Comparison of ENCODE assay signal across 9 mouse cellular contexts in the genomic region with DNA sequence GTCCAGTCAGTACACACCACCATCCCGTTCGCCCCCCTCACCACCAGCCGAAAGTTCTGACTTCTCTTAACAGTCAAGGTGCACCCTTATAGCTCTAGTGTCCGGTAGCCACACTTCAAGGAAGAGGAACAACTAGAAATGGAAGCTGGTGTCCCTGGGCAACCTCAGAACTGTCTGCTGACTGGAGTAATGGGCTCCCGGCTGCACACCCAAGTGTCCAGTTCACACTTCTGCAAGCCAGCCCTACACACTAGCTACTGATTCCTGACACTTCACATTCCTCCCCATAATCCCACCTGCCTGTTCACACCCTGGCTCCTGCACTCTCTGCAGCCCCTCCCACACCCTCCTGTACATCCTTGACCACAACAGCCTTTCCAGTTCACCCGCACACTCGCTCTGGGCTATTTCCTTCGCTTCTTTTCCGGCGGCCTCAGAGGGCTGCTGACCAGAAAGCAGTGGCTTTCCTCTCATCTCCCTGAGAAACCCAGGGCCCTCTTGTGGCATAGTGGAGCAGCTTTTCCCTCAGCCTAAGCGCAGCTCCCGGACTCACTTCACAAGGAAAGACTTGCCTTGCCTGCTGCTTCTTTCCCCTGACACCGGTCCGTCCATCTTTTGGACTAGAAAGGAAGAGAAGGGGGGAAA. TPM values are rescaled to one million over a fixed set of nuclear protein-coding genes. Genes with fewer than 3 reads are reported as not detected.
A peak's percentile ranks its signal among the peaks of the same experiment; 100 is the strongest.
DNase-seq lines count a peak whose midpoint lies in the region; ATAC-seq lines count a peak whose summit lies in the region.
"Had no signal": no experiment of that assay in that cellular context is flagged by ENCODE, and none has a peak within 500 bp of the region (broad histone marks: within the 10 kb centered on the region; RNA-seq: fewer than 3 reads in every experiment).

No protein-coding gene starts in this region.

- peak; percentile 59 for DNase-seq in forebrain, embryonic 10.5 days (ENCODE audit: extremely low spot score, low spot score)
- DNase-seq in NIH3T3 (ENCODE audit: low read depth), result peak; percentile 85
- DNase-seq in heart, embryonic 10.5 days (ENCODE audit: low spot score), result no peak
- DNase-seq in kidney, postnatal 14 days, result peak; percentile 70
- no peak for DNase-seq in ovary, adult 18-20 months (ENCODE audit: low spot score)

- peaks cover 80% of the 10 kb centered on the region for H3K4me1 ChIP-seq in forebrain, embryonic 10.5 days
- H3K4me1 ChIP-seq in forebrain, embryonic 13.5 days, result peaks cover 56% of the 10 kb centered on the region
- H3K4me1 ChIP-seq in heart, embryonic 10.5 days, result peaks cover 74% of the 10 kb centered on the region
- H3K4me1 ChIP-seq in midbrain, embryonic 12.5 days, result peaks cover 52% of the 10 kb centered on the region

- H3K27ac ChIP-seq in forebrain, embryonic 10.5 days, result peak overlapping the region; percentile 56; the same call in 1 of the 2 replicates
- H3K27ac ChIP-seq in forebrain, embryonic 13.5 days, result no peak overlapping the region
- H3K27ac ChIP-seq in heart, embryonic 10.5 days, result peak overlapping the region; percentile 13; the same call in 1 of the 2 replicates
- no peak overlapping the region for H3K27ac ChIP-seq in midbrain, embryonic 12.5 days (replicated peaks)

- no peak overlapping the region for H3K9ac ChIP-seq in forebrain, embryonic 13.5 days
- no peak overlapping the region for H3K9ac ChIP-seq in midbrain, embryonic 12.5 days (replicated peaks)

- H3K36me3 ChIP-seq in forebrain, embryonic 10.5 days (replicated peaks), result no peaks in the 10 kb centered on the region
- no peaks in the 10 kb centered on the region for H3K36me3 ChIP-seq in forebrain, embryonic 13.5 days (ENCODE audit: poor library complexity, severe bottlenecking)
- 0 out of 2 replicates have a peak, but pooled peaks cover 3% of the 10 kb centered on the region for H3K36me3 ChIP-seq in heart, embryonic 10.5 days
- H3K36me3 ChIP-seq in midbrain, embryonic 12.5 days, result no peaks in the 10 kb centered on the region

- no peaks in the 10 kb centered on the region for H3K9me3 ChIP-seq in forebrain, embryonic 10.5 days
- H3K9me3 ChIP-seq in forebrain, embryonic 13.5 days (replicated peaks), result no peaks in the 10 kb centered on the region
- no peaks in the 10 kb centered on the region for H3K9me3 ChIP-seq in heart, embryonic 10.5 days
- H3K9me3 ChIP-seq in midbrain, embryonic 12.5 days, result no peaks in the 10 kb centered on the region

- H3K4me3 ChIP-seq in forebrain, embryonic 10.5 days, result peak overlapping the region; percentile 74
- H3K4me3 ChIP-seq in forebrain, embryonic 13.5 days, result no peak overlapping the region
- H3K4me3 ChIP-seq in heart, embryonic 10.5 days, result peak overlapping the region; percentile 31
- no peak overlapping the region for H3K4me3 ChIP-seq in midbrain, embryonic 12.5 days

- 25% methylated on average over 14 of the region's 14 CpGs for WGBS in forebrain, embryonic 10.5 days
- 24% methylated on average over 14 of the region's 14 CpGs for WGBS in forebrain, embryonic 13.5 days
- 14% methylated on average over 14 of the region's 14 CpGs for WGBS in heart, embryonic 10.5 days
- 25% methylated on average over 14 of the region's 14 CpGs for WGBS in midbrain, embryonic 12.5 days

- no peak overlapping the region; the same call in 1 of the 2 replicates for H3K4me2 ChIP-seq in forebrain, embryonic 13.5 days
- peak overlapping the region; percentile 19; the same call in 1 of the 2 replicates for H3K4me2 ChIP-seq in midbrain, embryonic 12.5 days (replicated peaks)

- peaks cover 92% of the 10 kb centered on the region for H3K27me3 ChIP-seq in forebrain, embryonic 10.5 days (ENCODE audit: poor library complexity, severe bottlenecking)
- peaks cover 59% of the 10 kb centered on the region for H3K27me3 ChIP-seq in forebrain, embryonic 13.5 days
- peaks cover 87% of the 10 kb centered on the region for H3K27me3 ChIP-seq in heart, embryonic 10.5 days (ENCODE audit: insufficient read depth, poor library complexity, severe bottlenecking)
- H3K27me3 ChIP-seq in midbrain, embryonic 12.5 days, result peaks cover 84% of the 10 kb centered on the region

- ATAC-seq in forebrain, embryonic 13.5 days, result no peak
- no peak for ATAC-seq in midbrain, embryonic 12.5 days (ENCODE audit: low FRiP score, low read depth)
- ATAC-seq in megakaryocyte progenitor cell, adult 5-6 weeks (replicated peaks; ENCODE audit: poor library complexity), result no peak

RNA-seq across cellular contexts. Expression of gene AC109138.7, which starts 2.0 kb away (rescaled TPM):
- polyA plus RNA-seq in forebrain, embryonic 10.5 days (2016; fragmentation: Nextera tagmentation; extraction: Ambion mirVana), result not detected in 2 replicates
- not detected in 2 replicates for polyA plus RNA-seq in forebrain, embryonic 13.5 days (2015; fragmentation: Nextera tagmentation; extraction: Ambion mirVana)
- not detected in 2 replicates for polyA plus RNA-seq in heart, embryonic 10.5 days (2016; fragmentation: Nextera tagmentation; extraction: Ambion mirVana)
- not detected in 2 replicates for polyA plus RNA-seq in midbrain, embryonic 12.5 days (2016; fragmentation: Nextera tagmentation; extraction: Ambion mirVana)
- total RNA-seq in megakaryocyte progenitor cell, adult 5-6 weeks (2015), result not detected in 2 replicates
- not detected in 2 replicates for total RNA-seq in megakaryocyte progenitor cell, adult 5-6 weeks (2017)
- polyA plus RNA-seq: gonadal fat pad, adult 2 months had no signal

RNA-seq across cellular contexts. Expression of gene Clcf1, which starts 2.1 kb away (rescaled TPM):
- 0.86 and 1.1 TPM in 2 replicates for polyA plus RNA-seq in forebrain, embryonic 10.5 days (2016; fragmentation: Nextera tagmentation; extraction: Ambion mirVana)
- 0.63 and 0.76 TPM in 2 replicates for polyA plus RNA-seq in forebrain, embryonic 13.5 days (2015; fragmentation: Nextera tagmentation; extraction: Ambion mirVana)
- polyA plus RNA-seq in heart, embryonic 10.5 days (2016; fragmentation: Nextera tagmentation; extraction: Ambion mirVana), result 2.1 and 3.4 TPM in 2 replicates
- polyA plus RNA-seq in midbrain, embryonic 12.5 days (2016; fragmentation: Nextera tagmentation; extraction: Ambion mirVana), result 0.48 and 0.94 TPM in 2 replicates
- total RNA-seq in megakaryocyte progenitor cell, adult 5-6 weeks (2015), result 2.8 and 5.0 TPM in 2 replicates
- total RNA-seq in megakaryocyte progenitor cell, adult 5-6 weeks (2017), result 1.3 and 3.0 TPM in 2 replicates

RNA-seq across cellular contexts. Expression of gene Rad9a, which starts 14.7 kb away (rescaled TPM):
- polyA plus RNA-seq in forebrain, embryonic 10.5 days (2016; fragmentation: Nextera tagmentation; extraction: Ambion mirVana), result 57.4 and 67.1 TPM in 2 replicates
- 28.9 and 34.7 TPM in 2 replicates for polyA plus RNA-seq in forebrain, embryonic 13.5 days (2015; fragmentation: Nextera tagmentation; extraction: Ambion mirVana)
- polyA plus RNA-seq in heart, embryonic 10.5 days (2016; fragmentation: Nextera tagmentation; extraction: Ambion mirVana), result 33.0 and 40.0 TPM in 2 replicates
- 35.0 and 41.5 TPM in 2 replicates for polyA plus RNA-seq in midbrain, embryonic 12.5 days (2016; fragmentation: Nextera tagmentation; extraction: Ambion mirVana)
- 28.0 and 31.0 TPM in 2 replicates for total RNA-seq in megakaryocyte progenitor cell, adult 5-6 weeks (2015)
- 16.1 and 19.7 TPM in 2 replicates for total RNA-seq in megakaryocyte progenitor cell, adult 5-6 weeks (2017)

RNA-seq across cellular contexts. Expression of gene Pold4, which starts 15.5 kb away (rescaled TPM):
- 10.4 and 10.6 TPM in 2 replicates for polyA plus RNA-seq in forebrain, embryonic 10.5 days (2016; fragmentation: Nextera tagmentation; extraction: Ambion mirVana)
- 13.1 and 14.2 TPM in 2 replicates for polyA plus RNA-seq in forebrain, embryonic 13.5 days (2015; fragmentation: Nextera tagmentation; extraction: Ambion mirVana)
- polyA plus RNA-seq in heart, embryonic 10.5 days (2016; fragmentation: Nextera tagmentation; extraction: Ambion mirVana), result 15.5 and 18.7 TPM in 2 replicates
- polyA plus RNA-seq in midbrain, embryonic 12.5 days (2016; fragmentation: Nextera tagmentation; extraction: Ambion mirVana), result 15.2 and 16.1 TPM in 2 replicates
- 53.6 and 55.0 TPM in 2 replicates for total RNA-seq in megakaryocyte progenitor cell, adult 5-6 weeks (2015)
- total RNA-seq in megakaryocyte progenitor cell, adult 5-6 weeks (2017), result 60.4 and 67.8 TPM in 2 replicates

RNA-seq across cellular contexts. Expression of gene Ppp1ca, which starts 24.3 kb away (rescaled TPM):
- polyA plus RNA-seq in forebrain, embryonic 10.5 days (2016; fragmentation: Nextera tagmentation; extraction: Ambion mirVana), result 998 and 1,002 TPM in 2 replicates
- 664 and 700 TPM in 2 replicates for polyA plus RNA-seq in forebrain, embryonic 13.5 days (2015; fragmentation: Nextera tagmentation; extraction: Ambion mirVana)
- 876 and 946 TPM in 2 replicates for polyA plus RNA-seq in heart, embryonic 10.5 days (2016; fragmentation: Nextera tagmentation; extraction: Ambion mirVana)
- 709 and 733 TPM in 2 replicates for polyA plus RNA-seq in midbrain, embryonic 12.5 days (2016; fragmentation: Nextera tagmentation; extraction: Ambion mirVana)
- 395 and 413 TPM in 2 replicates for total RNA-seq in megakaryocyte progenitor cell, adult 5-6 weeks (2015)
- total RNA-seq in megakaryocyte progenitor cell, adult 5-6 weeks (2017), result 482 and 538 TPM in 2 replicates

Comparison
In these comparisons a context has a peak if more than half of its experiments do, and no peak if none do; other contexts are left out.
1. H3K27ac ChIP-seq: peak in forebrain, embryonic 10.5 days (single experiment) and heart, embryonic 10.5 days (single experiment); none in forebrain, embryonic 13.5 days (single experiment) and midbrain, embryonic 12.5 days (single experiment).
2. H3K4me3 ChIP-seq: peak in forebrain, embryonic 10.5 days (single experiment) and heart, embryonic 10.5 days (single experiment); none in forebrain, embryonic 13.5 days (single experiment) and midbrain, embryonic 12.5 days (single experiment).
3. DNase-seq: peak in forebrain, embryonic 10.5 days (single experiment), NIH3T3 (single experiment) and kidney, postnatal 14 days (single experiment); none in heart, embryonic 10.5 days (single experiment) and ovary, adult 18-20 months (single experiment).